Mouse (Mus musculus) embryonic fibroblast, embryonic 13.5 days (primary cell): ENCODE results near the gene Bdp1.

Experiments
- CTCF ChIP-seq: IDR thresholded peaks from 2 replicates; pipeline ENCODE4 v1.5.1; 2011; ENCODE audit warnings: mild to moderate bottlenecking, control low read depth, low read length, moderate library complexity, borderline replicate concordance; ENCODE audit not compliant: insufficient read depth
- POLR2A ChIP-seq: IDR thresholded peaks from 2 replicates; pipeline ENCODE4 v1.6.1; 2011; ENCODE audit warnings: low read depth, mild to moderate bottlenecking, control low read depth, low read length, moderate library complexity

DNA sequence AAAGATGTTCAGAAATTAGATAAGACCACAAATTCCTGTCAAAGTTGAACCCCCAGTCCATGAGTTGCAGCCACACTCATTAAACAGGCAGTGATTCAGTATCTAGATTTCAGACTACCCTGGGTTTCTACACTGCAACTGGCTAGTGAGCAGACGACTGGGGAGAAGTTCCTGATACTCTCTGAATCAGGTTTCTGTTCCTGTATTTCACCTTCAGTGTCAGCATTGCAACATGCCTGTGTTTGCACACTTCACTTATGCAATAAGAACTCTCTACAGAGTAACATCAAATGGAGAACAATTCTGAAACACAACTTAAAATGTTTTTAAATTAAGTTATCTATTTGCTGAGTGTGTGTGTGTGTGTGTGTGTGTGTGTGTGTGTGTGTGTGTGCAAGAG is 48.8 kb upstream of the Bdp1 start:
- TF ChIP-seq POLR2A (no peak), CTCF (no peak)
